Mouse (Mus musculus) embryonic facial prominence, embryonic 14.5 days (tissue): ENCODE measurements around the gene Osbp. TPM values are rescaled to one million over a fixed set of nuclear protein-coding genes. Genes with fewer than 3 reads are reported as not detected.

ENCODE experiments used
- ATAC-seq: fragments of 200-750 bp; cut with Nextera tagmentation; 2 replicates; pipeline ENCODE4 v1.8.0; 2017; ENCODE audit warnings: low read depth, moderate number of reproducible peaks, moderate TSS enrichment
- DNase-seq: peaks from one replicate; pipeline ENCODE4 v3.0.0-alpha.2; 2015; ENCODE audit warnings: low spot score
- H3K27ac ChIP-seq: fragments of 300-500 bp; sonication (generic); replicated peaks from 2 replicates; pipeline ENCODE4 v1.5.1; 2014; ENCODE audit warnings: low read depth, mild to moderate bottlenecking, low read length, moderate library complexity
- H3K27me3 ChIP-seq: fragments of 300-500 bp; sonication (generic); replicated peaks from 2 replicates; pipeline ENCODE4 v1.6.1; 2014; ENCODE audit warnings: low read length; ENCODE audit not compliant: control insufficient read depth, insufficient read depth
- H3K36me3 ChIP-seq: fragments of 300-500 bp; sonication (generic); 2 replicates; pipeline ENCODE4 v1.6.1; 2014; ENCODE audit warnings: low read length, mixed read lengths; ENCODE audit not compliant: control insufficient read depth, insufficient read depth
- H3K4me1 ChIP-seq: fragments of 300-500 bp; sonication (generic); 2 replicates; pipeline ENCODE4 v1.6.1; 2014; ENCODE audit warnings: antibody characterized with exemption, low read length; ENCODE audit not compliant: control insufficient read depth, insufficient read depth
- H3K4me2 ChIP-seq: fragments of 300-500 bp; sonication (generic); 2 replicates; pipeline ENCODE4 v1.6.1; 2014; ENCODE audit warnings: low read depth, mild to moderate bottlenecking, low read length, moderate library complexity, mixed read lengths
- H3K4me3 ChIP-seq: fragments of 300-500 bp; sonication (generic); 2 replicates; pipeline ENCODE4 v1.5.1; 2014; ENCODE audit warnings: low read depth, mild to moderate bottlenecking, low read length
- H3K9ac ChIP-seq: fragments of 300-500 bp; sonication (generic); 2 replicates; pipeline ENCODE4 v1.6.1; 2014; ENCODE audit warnings: low read depth, mild to moderate bottlenecking, low read length, moderate library complexity, mixed read lengths
- H3K9me3 ChIP-seq: fragments of 300-500 bp; sonication (generic); 2 replicates; pipeline ENCODE4 v1.6.1; 2016; ENCODE audit warnings: low read length; ENCODE audit not compliant: control insufficient read depth
- WGBS: fragments of 180-500 bp; shearing (Covaris S2); extraction: QIAGEN DNeasy Blood & Tissue Kit; methylation state at CpG from one replicate; pipeline ENCODE4 v1.1.7; 2014; 5-methylcytosine and 5-hydroxymethylcytosine counted together
- polyA plus RNA-seq: library from polyadenylated mRNA; unstranded; fragments of >200 nt; fragmentation: Nextera tagmentation; extraction: Ambion mirVana; gene quantifications from 2 replicates; pipeline ENCODE4 v1.2.1, GENCODE M21; 2014

Osbp gene
- polyA plus RNA-seq, 1 experiment from 2014 or later: 10.1 TPM

- Histone ChIP-seq H3K9ac (peak overlapping the region; percentile 76), H3K27me3 (no peaks in the 10 kb centered on the region), H3K36me3 (no peaks in the 10 kb centered on the region), H3K4me1 (peaks cover 6% of the 10 kb centered on the region), H3K9me3 (no peaks in the 10 kb centered on the region), H3K4me3 (peak overlapping the region; percentile 56), H3K4me2 (peak overlapping the region; percentile 63), H3K27ac (peak overlapping the region; percentile 56)
- ATAC-seq (peak; percentile 84), DNase-seq (peak; percentile 95)
- WGBS: under 1% methylated on average over 49 of the region's 49 CpGs
Observed at GRCm38 (mm10) chr19:12011560-12012556, 46.1 kb downstream of the Osbp start.

DNA sequence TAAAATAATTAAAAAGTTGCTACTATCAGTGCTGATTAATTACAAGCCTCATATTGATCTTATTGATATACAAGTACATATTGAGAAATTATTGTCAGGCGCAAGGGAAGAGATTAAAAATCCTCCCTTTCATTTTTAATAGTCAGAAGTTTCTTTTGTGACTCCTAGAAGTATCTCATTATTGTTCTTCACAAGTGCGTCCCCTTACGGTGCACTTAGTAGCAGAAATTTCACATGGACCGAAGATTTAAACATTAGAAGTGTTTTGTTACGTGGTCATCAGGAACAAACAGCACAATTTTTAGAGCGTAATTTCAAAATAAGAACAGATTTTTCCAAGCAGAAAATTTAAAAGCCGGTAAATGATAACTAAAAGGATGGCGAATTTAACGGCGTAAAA lies 46.9 kb downstream of the Osbp start:
- Histone ChIP-seq H3K27ac (peak overlapping the region; percentile 44; the same call in 1 of the 2 replicates), H3K36me3 (no peaks in the 10 kb centered on the region), H3K27me3 (no peaks in the 10 kb centered on the region), H3K4me1 (no peaks in the 10 kb centered on the region), H3K4me3 (peak overlapping the region; percentile 56), H3K9me3 (no peaks in the 10 kb centered on the region), H3K9ac (peak overlapping the region; percentile 57), H3K4me2 (peak overlapping the region; percentile 63)
- ATAC-seq (no peak), DNase-seq (peak; percentile 6)
- WGBS: 2% methylated on average over 10 of the region's 10 CpGs

- no peaks in the 10 kb centered on the region for H3K36me3 ChIP-seq
- DNase-seq (peak; percentile 70), ATAC-seq (no peak)
- H3K4me3 ChIP-seq: peak overlapping the region; percentile 56
- no peaks in the 10 kb centered on the region for H3K27me3 ChIP-seq
- WGBS: under 1% methylated on average over 12 of the region's 12 CpGs
- H3K4me2 ChIP-seq: peak overlapping the region; percentile 63
- no peaks in the 10 kb centered on the region for H3K4me1 ChIP-seq
- peak overlapping the region; percentile 57 for H3K9ac ChIP-seq
- no peak overlapping the region for H3K27ac ChIP-seq
- H3K9me3 ChIP-seq: no peaks in the 10 kb centered on the region
Observed at GRCm38 (mm10) chr19:12013228-12013627, 47.5 kb downstream of the Osbp start.

GRCm38 (mm10) chr19:12015708-12016107 lies 50.0 kb downstream of the Osbp start:
- no peak for ATAC-seq
- Histone ChIP-seq H3K4me2 (no peak overlapping the region), H3K9ac (no peak overlapping the region), H3K36me3 (no peaks in the 10 kb centered on the region), H3K27ac (no peak overlapping the region), H3K4me3 (no peak overlapping the region), H3K4me1 (no peaks in the 10 kb centered on the region), H3K9me3 (no peaks in the 10 kb centered on the region), H3K27me3 (no peaks in the 10 kb centered on the region)
- no peak for DNase-seq
- WGBS: 70% methylated on average over 8 of the region's 8 CpGs

GRCm38 (mm10) chr19:12016192-12016591 lies 50.5 kb downstream of the Osbp start:
- no peaks in the 10 kb centered on the region for H3K27me3 ChIP-seq
- ATAC-seq (no peak), DNase-seq (no peak)
- no peaks in the 10 kb centered on the region for H3K4me1 ChIP-seq
- H3K4me2 ChIP-seq: no peak overlapping the region
- no peaks in the 10 kb centered on the region for H3K36me3 ChIP-seq
- no peak overlapping the region for H3K4me3 ChIP-seq
- no peak overlapping the region for H3K9ac ChIP-seq
- H3K9me3 ChIP-seq: no peaks in the 10 kb centered on the region
- 67% methylated on average over 4 of the region's 4 CpGs for WGBS
- no peak overlapping the region for H3K27ac ChIP-seq

GRCm38 (mm10) chr19:12024149-12024548 lies 58.4 kb downstream of the Osbp start:
- DNase-seq: no peak
- WGBS: 83% methylated on average over 4 of the region's 4 CpGs

DNA sequence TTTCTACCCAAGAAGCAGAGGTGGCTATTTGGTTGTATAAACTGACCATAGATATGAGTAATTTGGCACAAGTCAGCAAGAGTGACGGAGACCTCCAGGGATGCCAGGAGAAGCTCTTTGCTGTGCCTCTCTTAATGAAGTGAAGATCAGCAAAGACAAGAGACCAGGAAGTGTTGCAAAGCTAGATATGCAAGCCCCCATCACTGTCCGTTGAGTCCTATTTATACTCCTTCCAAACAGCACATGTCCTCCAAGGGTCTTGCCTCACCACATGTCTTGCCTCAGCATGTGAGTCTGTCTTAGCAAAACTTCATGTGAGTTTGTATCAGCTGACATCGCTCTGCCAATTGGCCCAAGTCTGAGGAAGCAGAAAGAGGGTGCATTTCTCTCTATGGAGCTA lies 59.6 kb downstream of the Osbp start:
- H3K9me3 ChIP-seq: no peaks in the 10 kb centered on the region
- no peaks in the 10 kb centered on the region for H3K27me3 ChIP-seq
- DNase-seq (no peak), ATAC-seq (no peak)
- H3K4me1 ChIP-seq: no peaks in the 10 kb centered on the region
- H3K27ac ChIP-seq: no peak overlapping the region
- no peak overlapping the region for H3K4me3 ChIP-seq
- no peak overlapping the region for H3K4me2 ChIP-seq
- H3K36me3 ChIP-seq: no peaks in the 10 kb centered on the region
- H3K9ac ChIP-seq: no peak overlapping the region
- WGBS: 89% methylated on average over 3 of the region's 3 CpGs

More at GRCm38 (mm10) chr19:12024149-12024548, 58.4 kb downstream of the Osbp start:
- no peaks in the 10 kb centered on the region for H3K4me1 ChIP-seq
- no peaks in the 10 kb centered on the region for H3K9me3 ChIP-seq
- H3K36me3 ChIP-seq: no peaks in the 10 kb centered on the region
- H3K4me3 ChIP-seq: no peak overlapping the region
- no peak overlapping the region for H3K4me2 ChIP-seq
- no peak overlapping the region for H3K27ac ChIP-seq
- ATAC-seq: no peak
- no peaks in the 10 kb centered on the region for H3K27me3 ChIP-seq
- no peak overlapping the region for H3K9ac ChIP-seq

- Histone ChIP-seq H3K4me1 (no peaks in the 10 kb centered on the region), H3K27me3 (no peaks in the 10 kb centered on the region), H3K4me3 (no peak overlapping the region), H3K9ac (no peak overlapping the region), H3K9me3 (no peaks in the 10 kb centered on the region), H3K4me2 (no peak overlapping the region), H3K36me3 (no peaks in the 10 kb centered on the region), H3K27ac (no peak overlapping the region)
- ATAC-seq (no peak), DNase-seq (no peak)
- WGBS: 58% methylated on average over 2 of the region's 2 CpGs
Observed at GRCm38 (mm10) chr19:12026606-12027005, 60.9 kb downstream of the Osbp start.

DNA sequence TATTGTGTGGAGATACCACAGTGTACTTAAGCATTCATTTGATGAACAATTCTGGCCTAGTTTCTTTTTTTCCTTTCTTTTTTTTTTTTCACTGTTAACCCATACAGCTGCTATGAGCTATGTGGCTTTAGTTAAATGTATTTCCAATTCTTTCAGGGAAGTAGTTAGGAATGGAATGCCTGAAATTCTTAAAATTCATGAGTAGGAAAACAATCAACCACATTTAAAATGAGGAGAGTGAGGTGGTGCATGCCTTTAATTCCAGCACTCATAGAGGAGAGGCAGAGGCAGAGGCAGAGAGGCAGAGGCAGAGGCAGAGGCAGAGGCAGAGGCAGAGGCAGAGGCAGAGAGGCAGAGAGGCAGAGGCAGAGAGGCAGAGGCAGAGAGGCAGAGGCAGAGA lies 72.0 kb downstream of the Osbp start:
- H3K27me3 ChIP-seq: no peaks in the 10 kb centered on the region
- no peaks in the 10 kb centered on the region for H3K9me3 ChIP-seq
- no peak for ATAC-seq
- no peak overlapping the region for H3K27ac ChIP-seq
- no peaks in the 10 kb centered on the region for H3K36me3 ChIP-seq
- DNase-seq: no peak
- no peak overlapping the region for H3K4me2 ChIP-seq
- H3K4me1 ChIP-seq: no peaks in the 10 kb centered on the region
- H3K9ac ChIP-seq: no peak overlapping the region
- no peak overlapping the region for H3K4me3 ChIP-seq
